Mouse (Mus musculus): Measurements from ENCODE around the gene Adamts9. TPM values are rescaled to one million over a fixed set of nuclear protein-coding genes. Genes with fewer than 3 reads are reported as not detected.

The Adamts9 gene
- polyA plus RNA-seq, 1 experiment from 2014 or later: 22.8 TPM

GRCm38 (mm10) chr6:92726121-92726520, 217.2 kb downstream of the Adamts9 start:
- whole genome bisulfite sequencing: 65% methylated on average over 5 of the region's 5 CpGs
- no peak for ATAC-seq (ENCODE audit: insufficient read depth, low FRiP score)

GRCm38 (mm10) chr6:92724394-92724793, 218.9 kb downstream of the Adamts9 start:
- no peak overlapping the region for H3K4me2 ChIP-seq (ENCODE audit: low read depth, low read length)
- no peaks in the 10 kb centered on the region for H3K27me3 ChIP-seq (ENCODE audit: control insufficient read depth, insufficient read depth, low read length)
- no peak for ATAC-seq (ENCODE audit: insufficient read depth, low FRiP score)
- H3K9me3 ChIP-seq (replicated peaks; ENCODE audit: control insufficient read depth, low read length): no peaks in the 10 kb centered on the region
- H3K4me3 ChIP-seq (replicated peaks; ENCODE audit: low read length): no peak overlapping the region
- H3K9ac ChIP-seq (ENCODE audit: low read length): no peak overlapping the region
- no peak overlapping the region for H3K27ac ChIP-seq (ENCODE audit: low read length)
- no peaks in the 10 kb centered on the region for H3K36me3 ChIP-seq (ENCODE audit: control insufficient read depth, insufficient read depth, low read length)
- 0 out of 2 replicates have a peak, but pooled peaks cover 12% of the 10 kb centered on the region for H3K4me1 ChIP-seq (ENCODE audit: control insufficient read depth, insufficient read depth, low read length)
- 42% methylated on average over 2 of the region's 2 CpGs for WGBS

More at GRCm38 (mm10) chr6:92726121-92726520, 217.2 kb downstream of the Adamts9 start:
- Histone ChIP-seq H3K9me3 (replicated peaks; ENCODE audit: control insufficient read depth, low read length) (no peaks in the 10 kb centered on the region), H3K4me2 (ENCODE audit: low read depth, low read length) (no peak overlapping the region), H3K9ac (ENCODE audit: low read length) (no peak overlapping the region), H3K27me3 (ENCODE audit: control insufficient read depth, insufficient read depth, low read length) (no peaks in the 10 kb centered on the region), H3K4me1 (ENCODE audit: control insufficient read depth, insufficient read depth, low read length) (0 out of 2 replicates have a peak, but pooled peaks cover 12% of the 10 kb centered on the region), H3K27ac (ENCODE audit: low read length) (no peak overlapping the region), H3K36me3 (ENCODE audit: control insufficient read depth, insufficient read depth, low read length) (no peaks in the 10 kb centered on the region), H3K4me3 (replicated peaks; ENCODE audit: low read length) (no peak overlapping the region)

Other genes starting within 250 kb of the Adamts9 start
- gene Prickle2, start 237.3 kb downstream of the Adamts9 start, polyA plus RNA-seq (2015; fragmentation: Nextera tagmentation; extraction: Ambion mirVana): 8.8 and 9.3 TPM in 2 replicates
- 0.46 and 0.87 TPM in 2 replicates for gene A730049H05Rik, start 127.0 kb downstream of the Adamts9 start, polyA plus RNA-seq (2015; fragmentation: Nextera tagmentation; extraction: Ambion mirVana)
- gene Gm15737, start 74.1 kb downstream of the Adamts9 start, polyA plus RNA-seq (2015; fragmentation: Nextera tagmentation; extraction: Ambion mirVana): 0.11 and 0.25 TPM in 2 replicates

All from stomach, embryonic 16.5 days (tissue).